Mouse (Mus musculus): Measurements from ENCODE around the gene Padi2. TPM values are rescaled to one million over a fixed set of nuclear protein-coding genes. Genes with fewer than 3 reads are reported as not detected.

Gene Padi2
- total RNA-seq, 2 experiments from 2014 or later: 3.4 to 3.5 TPM

DNA sequence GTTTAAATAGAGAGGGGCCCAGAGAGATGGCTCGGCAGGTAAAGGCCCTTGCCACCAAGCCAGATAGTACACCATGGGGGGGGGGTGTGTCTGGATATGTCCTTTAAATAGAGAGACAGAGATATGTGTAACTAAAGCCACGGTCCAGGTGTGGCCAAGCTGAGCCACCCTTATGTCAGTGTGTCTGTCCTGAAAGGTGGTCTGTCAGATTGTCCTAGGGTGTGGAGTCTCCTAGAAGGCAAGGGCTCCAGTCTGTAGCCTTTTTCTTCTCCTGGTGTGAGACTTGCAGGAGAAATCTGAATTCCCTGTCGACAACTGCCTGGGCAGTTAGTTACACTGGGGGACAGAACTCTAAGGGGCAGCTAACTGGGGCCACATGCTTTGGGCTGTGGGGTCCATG is 25.9 kb upstream of the Padi2 start:
- ATAC-seq (replicated peaks; ENCODE audit: low FRiP score, poor library complexity, severe bottlenecking): no peak

DNA sequence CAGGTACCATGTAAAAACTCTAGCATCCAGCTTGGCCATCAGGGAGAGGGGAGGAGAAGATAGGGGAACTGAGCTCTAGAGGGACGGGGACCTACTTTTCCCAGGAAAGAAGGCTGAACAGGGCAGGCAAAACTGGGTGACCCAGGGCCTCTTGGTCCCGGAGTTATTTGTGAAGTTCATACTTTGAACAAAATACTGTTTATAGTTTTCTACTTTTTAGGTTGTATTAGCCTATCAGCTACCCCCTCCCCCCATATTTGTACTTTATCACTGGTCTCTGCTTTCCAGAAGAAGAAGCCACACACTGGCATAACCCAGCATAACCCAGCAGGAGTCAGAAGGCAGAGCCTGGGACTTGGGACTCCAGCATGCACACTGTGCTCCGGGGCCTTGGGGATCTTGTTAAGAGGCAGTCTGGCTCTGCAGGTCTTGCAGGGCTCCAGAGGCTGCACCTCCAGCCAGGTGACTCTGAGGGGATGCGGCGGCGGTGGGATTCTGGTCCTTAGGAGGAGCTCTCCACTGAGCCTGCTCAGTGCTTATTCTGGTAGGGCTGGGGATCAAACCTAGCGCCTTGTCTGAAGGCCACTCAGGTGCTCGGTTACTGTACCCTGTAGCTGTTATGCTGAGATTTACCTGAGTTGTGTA is 25.0 kb upstream of the Padi2 start:
- ATAC-seq (replicated peaks; ENCODE audit: low FRiP score, poor library complexity, severe bottlenecking): no peak

DNA sequence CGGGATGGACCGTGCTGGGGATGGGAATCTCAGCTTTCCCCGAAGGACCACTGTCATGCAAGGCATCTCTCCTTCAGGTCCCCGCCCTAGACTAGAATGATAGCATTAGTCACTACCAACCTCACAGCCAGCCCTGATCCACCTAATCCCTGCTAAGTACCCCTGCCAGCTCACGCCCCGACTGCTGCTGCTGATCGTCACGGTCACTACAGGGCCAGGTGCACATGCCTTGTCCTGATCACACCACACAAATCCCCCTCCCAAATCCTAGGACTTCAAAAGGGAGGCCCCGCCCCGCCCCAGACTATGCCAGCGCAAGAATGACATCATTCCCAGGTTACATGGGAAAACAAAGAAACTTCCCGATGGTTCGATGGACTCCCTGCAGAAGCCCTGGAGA is 24.4 kb upstream of the Padi2 start:
- no peak for ATAC-seq (replicated peaks; ENCODE audit: low FRiP score, poor library complexity, severe bottlenecking)

DNA sequence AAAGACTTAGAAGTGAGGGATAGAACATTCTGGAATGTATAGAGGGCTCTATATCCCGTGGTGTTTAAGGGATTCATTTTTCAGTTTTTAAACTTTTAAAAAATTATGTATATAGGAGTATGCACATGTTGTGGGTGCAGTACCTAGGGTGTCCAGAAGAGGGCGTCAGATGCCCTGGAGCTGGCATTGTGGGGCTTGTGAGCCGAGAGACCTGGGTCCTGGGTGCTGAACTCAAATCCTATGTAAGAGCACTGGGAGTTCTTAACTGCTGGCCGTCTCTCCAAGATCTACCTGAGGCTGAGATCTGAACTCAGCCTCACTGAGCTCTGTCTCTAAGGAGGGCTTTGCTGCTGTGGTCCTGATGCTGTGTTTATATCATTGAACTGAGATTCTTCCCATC is 23.8 kb upstream of the Padi2 start:
- no peak for ATAC-seq (replicated peaks; ENCODE audit: low FRiP score, poor library complexity, severe bottlenecking)

DNA sequence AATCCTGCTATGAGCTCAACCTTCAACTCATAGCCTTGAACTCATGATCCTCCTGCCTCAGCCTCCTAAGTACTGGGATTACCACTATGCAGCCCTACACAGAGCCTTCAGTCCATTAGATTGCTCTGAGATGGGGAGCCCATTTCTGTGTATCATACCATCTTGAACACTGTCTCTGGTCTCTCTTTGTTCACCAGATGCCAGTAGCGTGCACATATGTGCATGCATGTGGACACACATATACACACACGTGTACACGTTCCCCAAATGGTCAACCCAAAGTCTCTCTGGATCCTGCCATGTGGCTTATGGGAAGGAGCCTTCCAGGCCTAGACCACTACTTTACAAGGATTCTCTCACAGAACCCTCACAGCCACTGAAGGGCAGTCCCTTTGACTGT is 23.2 kb upstream of the Padi2 start:
- no peak for ATAC-seq (replicated peaks; ENCODE audit: low FRiP score, poor library complexity, severe bottlenecking)

DNA sequence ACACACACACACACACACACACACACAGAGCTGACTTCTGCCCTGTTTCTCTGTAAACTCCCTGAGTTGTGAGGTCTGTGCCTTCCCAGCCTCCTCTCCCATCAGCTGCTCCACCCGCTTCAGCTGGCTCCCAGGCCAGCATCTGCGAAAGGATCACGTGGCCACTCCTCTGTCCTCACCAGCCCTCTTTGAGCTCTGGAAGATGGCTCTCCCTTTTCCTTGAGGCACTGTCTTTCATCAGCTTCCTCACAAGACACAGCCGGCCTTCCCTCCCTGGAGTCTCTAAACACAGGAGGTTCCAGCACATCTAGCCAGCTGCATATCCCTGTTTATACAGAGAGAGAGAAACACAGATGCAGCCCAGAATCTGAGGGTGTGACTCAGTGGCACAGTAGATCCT is 22.3 kb upstream of the Padi2 start:
- no peak for ATAC-seq (replicated peaks; ENCODE audit: low FRiP score, poor library complexity, severe bottlenecking)

DNA sequence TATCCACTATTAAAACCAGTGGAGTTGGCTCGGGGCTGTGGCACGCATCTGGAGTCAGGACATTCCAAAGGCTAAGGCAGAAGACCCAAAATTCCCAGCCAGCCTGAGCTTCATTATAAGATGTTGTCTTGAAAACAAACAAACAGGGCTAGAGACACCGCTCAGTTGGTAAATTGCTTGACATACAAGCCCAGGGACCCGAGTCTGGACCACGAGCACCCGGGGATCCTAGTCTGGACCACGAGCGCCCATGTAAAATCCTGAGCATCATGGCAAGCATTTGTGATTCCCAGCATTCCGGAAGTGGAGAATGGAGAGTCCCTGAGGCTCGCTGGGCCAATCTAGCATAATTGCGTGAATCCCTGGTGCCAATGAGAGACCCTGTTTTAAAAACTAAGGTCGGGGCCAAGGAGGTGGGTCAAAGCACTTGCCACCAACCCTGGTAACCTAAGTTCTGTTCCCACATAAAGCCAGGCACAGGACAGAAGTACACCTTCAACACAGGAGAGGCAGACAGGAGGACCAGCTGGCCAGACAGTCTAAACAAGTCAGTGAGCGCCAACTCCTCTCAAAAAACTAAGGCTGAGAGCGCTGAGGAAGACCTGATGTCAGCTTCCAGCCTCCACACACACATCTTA is 14.5 kb upstream of the Padi2 start:
- no peak for ATAC-seq (replicated peaks; ENCODE audit: low FRiP score, poor library complexity, severe bottlenecking)

DNA sequence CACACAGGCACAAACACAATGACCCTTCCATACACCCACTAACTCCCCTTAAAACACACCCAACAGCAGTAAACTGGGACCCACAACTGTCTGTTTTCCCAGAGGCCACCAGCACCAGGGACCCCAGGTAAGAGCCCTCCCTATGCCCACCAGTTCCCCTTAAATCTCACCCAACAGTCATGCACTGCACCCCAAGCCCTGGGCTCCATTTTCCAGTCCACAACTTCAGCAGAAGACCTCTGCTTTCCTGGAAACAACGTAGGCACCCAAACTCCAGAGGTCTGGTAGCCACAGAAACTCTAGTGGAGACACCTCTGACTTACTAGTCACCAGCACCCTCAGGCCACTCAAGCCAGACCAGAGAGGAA is 14.0 kb upstream of the Padi2 start:
- no peak for ATAC-seq (replicated peaks; ENCODE audit: low FRiP score, poor library complexity, severe bottlenecking)

DNA sequence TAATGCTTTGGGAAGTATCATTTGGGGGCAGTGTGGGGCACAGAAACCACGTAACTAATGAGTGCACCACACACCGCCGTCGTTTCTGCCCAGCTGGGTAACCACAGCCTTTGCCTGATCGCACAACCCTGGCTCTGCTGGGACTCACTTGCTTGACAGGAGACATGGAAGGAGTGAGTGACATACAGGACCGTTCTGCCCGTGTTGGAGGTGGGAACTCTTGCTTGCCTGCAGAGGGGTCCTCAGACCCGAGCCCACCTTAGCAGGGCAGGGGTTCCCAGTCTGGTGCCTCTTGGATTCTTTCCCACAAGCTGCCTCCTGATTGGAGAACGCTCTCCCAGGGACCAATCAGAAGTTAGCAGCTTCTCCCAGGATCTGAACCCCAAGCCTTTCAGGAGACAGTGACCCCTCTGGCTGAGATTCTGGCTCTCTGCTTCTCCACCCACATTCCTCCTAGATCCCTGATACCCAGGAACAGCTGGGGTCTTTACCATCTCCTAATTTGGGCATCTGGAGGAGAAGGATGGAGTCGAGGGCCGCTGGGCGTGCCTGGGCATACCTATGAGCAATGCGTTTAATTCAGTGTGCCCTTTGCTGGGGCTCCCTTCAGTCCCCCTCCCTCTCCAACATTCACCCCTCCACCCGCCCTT is 1.2 kb upstream of the Padi2 start:
- ATAC-seq (replicated peaks; ENCODE audit: low FRiP score, poor library complexity, severe bottlenecking): no peak

DNA sequence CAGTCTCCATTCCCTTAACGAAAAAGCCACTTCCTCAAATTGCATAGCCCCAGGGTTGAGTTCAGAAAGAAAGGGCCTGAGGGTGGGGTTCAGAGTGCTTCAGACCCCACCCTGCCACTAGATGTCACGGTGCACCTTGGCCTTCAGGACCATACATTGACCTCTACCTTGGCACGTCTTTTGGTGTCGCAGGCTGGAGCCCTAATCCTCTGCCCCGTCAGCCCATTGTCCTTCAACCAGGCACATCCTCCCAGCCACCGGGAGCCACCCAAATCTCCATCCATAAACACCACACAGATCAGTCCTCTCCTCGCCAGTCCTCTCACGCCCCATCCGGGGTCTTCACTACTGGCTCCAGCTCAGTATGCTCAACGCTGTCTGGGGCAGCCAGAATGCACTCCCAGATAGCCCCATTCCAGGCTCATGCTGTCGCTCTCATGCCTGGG is 695 bp upstream of the Padi2 start:
- no peak for ATAC-seq (replicated peaks; ENCODE audit: low FRiP score, poor library complexity, severe bottlenecking)

DNA sequence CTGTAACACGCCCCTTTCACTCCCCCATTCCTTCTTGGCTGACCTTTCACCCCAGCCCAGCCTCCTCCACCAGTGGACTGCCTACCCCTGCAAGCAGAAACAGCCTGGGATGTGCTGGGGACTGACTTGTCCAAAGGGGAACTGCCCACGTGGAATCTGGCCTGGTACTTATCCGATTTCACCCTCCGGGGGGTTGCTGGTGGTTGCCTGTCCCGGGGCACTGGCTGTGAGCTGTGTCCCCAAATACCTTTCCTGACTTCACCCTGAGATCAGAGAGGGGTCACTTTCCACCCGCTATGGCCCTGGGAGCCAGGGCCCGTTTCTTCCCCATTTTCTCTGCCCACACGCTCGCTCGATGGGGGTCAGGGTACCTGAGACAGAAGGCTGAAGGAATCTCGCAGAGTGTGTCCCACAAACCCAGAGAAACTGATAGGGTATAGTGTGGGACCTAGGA is 710 bp downstream of the Padi2 start:
- no peak for ATAC-seq (replicated peaks; ENCODE audit: low FRiP score, poor library complexity, severe bottlenecking)

DNA sequence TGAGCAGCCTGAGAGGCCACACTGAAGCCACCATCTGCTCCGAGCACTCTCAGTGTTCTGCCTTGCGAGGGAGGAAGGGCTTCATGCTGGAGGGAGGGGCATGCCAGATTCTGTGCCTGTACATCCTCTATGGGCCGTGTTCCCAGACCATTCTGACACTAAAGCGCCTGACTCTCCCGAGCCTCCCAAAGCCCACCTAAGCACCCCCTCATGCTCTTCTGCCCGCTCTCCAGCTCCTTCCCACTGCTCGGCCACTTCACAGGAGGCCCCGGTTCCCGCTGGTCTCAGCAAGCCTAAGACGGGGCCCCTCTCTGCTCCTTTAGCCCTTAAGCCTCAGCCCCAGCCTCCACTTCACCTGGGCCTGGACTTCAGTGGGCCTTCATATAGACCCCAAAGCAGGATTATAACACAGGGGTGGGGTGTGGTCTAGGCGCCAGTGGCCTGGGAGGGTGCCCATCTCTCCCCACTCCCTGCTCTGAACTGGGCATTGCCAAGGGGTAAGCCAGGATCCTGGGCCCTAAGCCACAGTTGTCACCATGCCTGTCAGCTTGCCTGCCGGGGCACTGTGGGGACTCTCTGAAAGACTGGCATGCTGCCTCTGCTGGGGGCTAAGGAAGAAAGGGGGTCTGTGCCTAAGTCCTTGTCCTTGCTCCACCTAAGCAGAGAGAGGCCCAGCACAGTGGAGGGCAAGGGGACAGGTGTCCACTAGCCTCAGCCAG is 1.3 kb downstream of the Padi2 start:
- no peak for ATAC-seq (replicated peaks; ENCODE audit: low FRiP score, poor library complexity, severe bottlenecking)

DNA sequence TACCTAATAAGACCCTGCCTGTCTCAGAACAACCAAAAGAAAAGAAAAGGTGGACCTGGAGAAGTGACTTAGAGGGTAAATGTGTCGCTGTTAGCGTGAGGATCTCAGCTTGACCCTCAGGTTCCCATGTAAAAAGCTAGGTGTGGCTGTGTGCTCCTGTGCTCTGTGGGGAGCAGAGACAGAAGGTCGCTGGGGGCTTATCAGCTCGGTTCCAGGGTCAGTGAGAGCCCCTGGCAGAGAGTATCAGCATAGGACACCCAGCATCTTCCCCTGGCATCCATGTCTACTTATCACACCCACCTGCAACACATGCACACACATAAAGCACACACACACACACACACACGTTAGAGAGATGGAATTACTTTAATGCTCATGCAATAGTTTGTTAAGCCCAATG is 2.5 kb downstream of the Padi2 start:
- ATAC-seq (replicated peaks; ENCODE audit: low FRiP score, poor library complexity, severe bottlenecking): no peak

DNA sequence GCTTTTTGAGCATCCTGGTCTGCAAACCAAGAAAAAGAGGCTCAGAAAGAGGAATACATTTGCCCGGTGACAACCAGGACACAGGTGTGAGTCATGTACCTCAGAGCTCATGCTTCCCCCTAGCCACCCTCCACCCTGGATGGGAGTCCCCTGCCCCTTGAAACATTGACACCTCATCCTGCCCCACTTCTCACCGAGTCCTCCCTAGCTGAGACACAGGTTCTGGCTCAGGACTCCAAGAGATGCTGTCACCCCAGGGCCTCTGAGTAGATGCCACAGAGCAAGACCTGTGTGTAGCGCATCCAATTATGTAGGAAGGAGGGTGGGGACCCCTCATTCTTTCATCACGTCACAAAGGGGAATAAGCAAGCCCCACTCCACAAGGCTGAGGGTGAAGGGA is 3.4 kb downstream of the Padi2 start:
- ATAC-seq (replicated peaks; ENCODE audit: low FRiP score, poor library complexity, severe bottlenecking): no peak

DNA sequence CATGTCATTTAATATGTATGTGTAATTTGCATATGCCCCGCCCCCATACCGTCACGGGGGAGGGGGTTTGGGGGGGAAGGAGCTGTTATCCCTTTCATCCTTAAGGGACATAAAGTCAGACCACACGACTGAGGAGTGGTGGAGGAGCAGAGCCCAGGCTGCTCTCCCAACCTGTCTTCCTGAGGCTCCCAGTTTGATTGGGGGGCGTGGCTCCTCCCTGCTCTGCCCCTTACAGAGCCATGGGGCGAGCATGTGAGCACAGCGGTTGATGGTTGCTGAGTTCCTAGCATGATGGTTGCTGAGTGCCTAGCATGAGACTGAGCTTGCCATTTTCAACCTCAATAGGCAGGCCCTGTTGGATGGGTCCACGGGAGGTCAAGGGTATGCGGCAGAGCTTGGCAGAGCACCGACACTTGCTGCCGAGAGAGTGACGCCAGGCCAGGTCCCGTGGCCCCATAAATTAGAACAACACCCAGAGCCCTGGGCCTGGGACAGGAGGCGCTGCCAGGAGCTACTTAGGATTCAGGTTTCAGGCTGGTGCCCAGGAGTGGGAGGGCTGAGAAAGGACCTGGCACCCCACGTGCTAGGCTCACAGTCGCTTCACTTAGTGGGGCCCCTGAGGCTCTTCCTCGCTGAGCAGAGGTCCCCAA is 4.6 kb downstream of the Padi2 start:
- no peak for ATAC-seq (replicated peaks; ENCODE audit: low FRiP score, poor library complexity, severe bottlenecking)

DNA sequence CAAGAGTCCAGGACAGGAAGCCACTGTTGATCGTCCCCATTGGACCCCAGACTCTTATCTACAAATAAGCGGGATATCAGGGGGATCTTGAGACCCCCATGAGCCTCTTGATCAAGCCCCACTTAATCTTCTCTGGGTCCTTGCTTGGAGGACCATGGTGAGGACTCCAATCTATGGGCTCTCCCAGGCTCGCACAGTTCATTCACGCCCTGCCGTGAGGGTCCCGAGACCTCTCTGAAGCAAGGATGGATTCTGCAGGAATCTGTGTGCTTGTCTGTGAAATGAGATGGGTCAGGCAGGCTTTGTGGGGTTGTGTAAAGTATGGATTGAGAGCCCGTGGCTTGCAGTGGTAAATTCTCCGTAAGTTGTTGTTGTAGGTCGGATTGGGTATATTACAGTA is 5.3 kb downstream of the Padi2 start:
- ATAC-seq (replicated peaks; ENCODE audit: low FRiP score, poor library complexity, severe bottlenecking): no peak

DNA sequence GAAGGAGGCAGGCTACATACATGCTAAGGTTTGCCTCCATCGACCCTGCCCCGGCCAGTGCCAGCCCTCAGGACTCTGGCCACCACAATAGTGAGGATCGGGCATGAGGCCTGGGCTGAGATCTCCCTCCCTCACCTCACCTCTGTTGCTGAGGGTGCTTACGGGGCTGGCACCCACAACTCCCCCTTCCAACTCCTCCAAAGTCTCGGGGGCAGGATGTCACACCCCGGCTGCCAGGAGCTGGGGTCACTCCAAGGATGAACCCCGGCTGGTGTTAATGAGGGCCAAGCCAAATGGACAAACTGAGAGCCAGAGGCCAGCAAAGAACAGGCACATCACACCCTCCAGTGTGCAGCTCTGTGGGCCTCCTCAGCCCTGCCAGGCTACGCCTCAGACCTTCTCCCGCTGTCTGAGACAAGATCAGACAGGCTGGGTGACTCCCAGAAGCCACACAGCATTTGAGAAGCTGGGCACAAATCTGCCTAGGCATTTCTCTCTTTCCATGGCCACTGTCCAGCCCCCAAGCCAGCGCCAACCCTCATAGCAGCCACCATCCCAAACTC is 6.2 kb downstream of the Padi2 start:
- ATAC-seq (replicated peaks; ENCODE audit: low FRiP score, poor library complexity, severe bottlenecking): no peak

DNA sequence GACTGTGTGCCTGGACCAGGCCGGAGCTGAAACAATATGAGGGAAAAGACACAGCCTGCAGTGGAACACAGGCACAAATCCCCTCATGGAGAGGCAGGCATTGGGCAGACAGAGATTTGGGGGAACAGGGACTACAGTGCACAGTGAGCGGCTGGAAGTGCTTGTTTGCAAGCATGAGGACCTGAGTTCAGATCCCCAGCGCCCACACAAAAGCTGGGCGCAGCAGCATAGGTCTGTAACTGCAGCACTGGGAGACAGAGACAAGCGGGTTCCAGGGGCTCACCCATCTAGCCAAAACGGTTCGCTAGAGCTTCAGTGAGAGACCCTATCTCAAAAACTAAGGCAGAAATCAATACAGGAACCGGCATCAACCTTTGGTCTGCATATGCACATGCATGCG is 7.4 kb downstream of the Padi2 start:
- no peak for ATAC-seq (replicated peaks; ENCODE audit: low FRiP score, poor library complexity, severe bottlenecking)

DNA sequence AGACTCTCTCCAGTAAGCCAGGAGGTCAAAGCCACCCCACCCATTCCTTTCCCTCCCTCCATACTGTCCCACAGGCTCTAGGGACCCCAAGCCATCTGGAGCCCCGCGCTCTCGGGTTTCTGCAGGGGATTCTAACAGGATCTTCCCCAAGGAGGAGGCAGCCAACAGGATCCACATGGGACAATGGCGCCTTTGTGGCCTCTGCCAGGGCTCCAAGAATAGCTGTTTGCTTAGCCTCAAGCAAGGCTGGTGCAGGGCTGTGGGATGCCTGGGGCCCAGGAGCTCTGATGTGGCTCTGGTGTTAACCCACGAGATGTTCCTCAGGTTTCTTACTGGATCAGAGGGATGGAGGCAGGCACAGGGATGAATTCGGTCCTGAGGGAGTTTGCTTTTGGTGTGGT is 8.6 kb downstream of the Padi2 start:
- ATAC-seq (replicated peaks; ENCODE audit: low FRiP score, poor library complexity, severe bottlenecking): no peak

DNA sequence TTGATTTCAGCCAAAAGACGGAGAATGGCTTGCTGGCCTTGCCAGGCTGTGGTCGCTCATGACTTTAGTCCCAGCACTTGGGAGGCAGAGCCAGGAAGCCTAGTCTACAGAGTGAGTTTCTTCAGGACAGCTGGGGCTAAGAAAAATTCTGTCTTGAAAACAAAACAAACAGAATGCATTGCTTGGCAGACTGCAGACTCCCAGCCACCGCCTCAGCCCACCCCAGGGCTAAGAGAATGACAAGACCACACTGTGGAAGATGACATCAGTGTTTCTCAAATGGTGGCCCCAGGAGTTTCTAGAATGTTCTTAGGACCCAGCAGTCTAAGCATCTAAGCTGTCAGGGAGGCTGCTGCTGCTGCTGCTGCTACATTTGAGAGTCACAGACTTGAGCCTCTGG is 9.1 kb downstream of the Padi2 start:
- ATAC-seq (replicated peaks; ENCODE audit: low FRiP score, poor library complexity, severe bottlenecking): no peak

All from erythroid progenitor cell, adult 5-6 weeks (primary cell).